Mouse (Mus musculus): Measurements from ENCODE around the gene Gm10198.

DNA sequence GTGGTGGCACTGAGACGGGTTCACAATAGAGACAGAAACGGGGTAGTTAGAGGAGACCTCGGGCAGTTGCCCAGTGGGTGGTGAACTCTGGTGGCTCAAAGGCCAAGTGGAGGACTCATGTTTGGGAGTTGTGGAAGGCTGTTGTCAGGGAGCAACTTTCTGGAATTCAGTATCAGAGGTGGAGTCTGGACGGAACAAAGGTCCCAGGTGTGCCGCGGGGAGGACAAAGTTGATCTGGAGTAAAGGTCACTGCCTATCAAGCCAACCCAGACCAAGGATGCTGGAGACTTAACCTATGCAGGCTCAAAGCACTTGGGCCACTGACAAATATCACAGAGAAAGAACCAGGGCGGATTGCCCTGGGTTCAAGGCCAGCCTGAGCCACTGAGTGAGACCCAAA, 5.5 kb downstream of the Gm10198 start:
- TF ChIP-seq CTCF (IDR thresholded peaks at IDR 0.05; ENCODE audit: insufficient read depth, low read length) (no peak), POLR2A (IDR thresholded peaks at IDR 0.05; ENCODE audit: borderline replicate concordance, extremely low read depth, low read depth, low read length) (no peak)
